7 mouse cellular contexts compared by ENCODE assay signal in the genomic region with DNA sequence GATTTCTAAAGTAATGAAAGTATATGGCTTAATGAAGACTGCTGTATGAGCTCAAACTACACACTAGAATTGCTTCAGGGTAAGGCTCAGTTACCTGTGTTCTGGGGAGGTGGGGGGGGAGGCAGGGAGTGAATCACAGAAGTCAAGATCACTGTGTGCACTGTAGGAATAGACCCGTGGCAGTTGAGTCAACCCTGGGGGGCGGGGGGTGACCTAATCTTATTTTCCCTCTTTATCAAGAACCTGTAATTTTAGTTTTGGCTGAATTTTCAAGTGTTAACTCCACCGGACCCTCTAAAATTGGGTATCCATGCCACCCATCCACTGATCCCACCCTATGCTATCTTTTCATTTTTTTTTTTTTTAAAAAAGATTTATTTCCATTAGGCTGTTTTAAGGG. TPM values are rescaled to one million over a fixed set of nuclear protein-coding genes. Genes with fewer than 3 reads are reported as not detected.
DNase-seq lines count a peak whose midpoint lies in the region; ATAC-seq lines count a peak whose summit lies in the region.

No protein-coding gene starts in this region.

- peak overlapping the region; percentile 79 for H3K4me2 ChIP-seq in liver, embryonic 11.5 days
- H3K4me2 ChIP-seq in forebrain, embryonic 13.5 days, result peak overlapping the region; percentile 84
- H3K4me2 ChIP-seq in limb, embryonic 12.5 days, result peak overlapping the region; percentile 80
- H3K4me2 ChIP-seq in stomach, embryonic 14.5 days (replicated peaks; ENCODE audit: low read depth, low read length), result peak overlapping the region; percentile 78

- H3K9me3 ChIP-seq in liver, embryonic 11.5 days (ENCODE audit: control insufficient read depth, low read length), result no peaks in the 10 kb centered on the region
- H3K9me3 ChIP-seq in forebrain, embryonic 13.5 days (replicated peaks), result no peaks in the 10 kb centered on the region
- H3K9me3 ChIP-seq in limb, embryonic 12.5 days, result no peaks in the 10 kb centered on the region
- no peaks in the 10 kb centered on the region for H3K9me3 ChIP-seq in stomach, embryonic 14.5 days (ENCODE audit: control insufficient read depth, low read depth, low read length)

- peaks cover 2% of the 10 kb centered on the region; the same call in 1 of the 2 replicates for H3K4me1 ChIP-seq in liver, embryonic 11.5 days (replicated peaks; ENCODE audit: control insufficient read depth, insufficient read depth, low read length)
- H3K4me1 ChIP-seq in forebrain, embryonic 13.5 days, result peaks cover 18% of the 10 kb centered on the region
- peaks cover 26% of the 10 kb centered on the region for H3K4me1 ChIP-seq in limb, embryonic 12.5 days (replicated peaks)
- peaks cover 13% of the 10 kb centered on the region for H3K4me1 ChIP-seq in stomach, embryonic 14.5 days (ENCODE audit: control insufficient read depth, insufficient read depth, low read length)

- H3K9ac ChIP-seq in liver, embryonic 11.5 days (ENCODE audit: low read depth, low read length), result no peak overlapping the region
- no peak overlapping the region; the same call in 1 of the 2 replicates for H3K9ac ChIP-seq in forebrain, embryonic 13.5 days
- H3K9ac ChIP-seq in limb, embryonic 12.5 days (replicated peaks), result no peak overlapping the region
- H3K9ac ChIP-seq in stomach, embryonic 14.5 days (replicated peaks; ENCODE audit: low read depth, low read length), result peak overlapping the region; percentile 100; the same call in 1 of the 2 replicates

- DNase-seq in liver, embryonic 11.5 days (ENCODE audit: low spot score), result no peak
- no peak for DNase-seq in liver
- no peak for DNase-seq in right cerebral cortex, postnatal 36 days (ENCODE audit: low spot score in 2 of 2)
- DNase-seq in layer of hippocampus, adult 11-12 months (ENCODE audit: low spot score), result no peak

- H3K36me3 ChIP-seq in liver, embryonic 11.5 days (ENCODE audit: control insufficient read depth, insufficient read depth, low read length), result no peaks in the 10 kb centered on the region
- H3K36me3 ChIP-seq in forebrain, embryonic 13.5 days (ENCODE audit: poor library complexity, severe bottlenecking), result no peaks in the 10 kb centered on the region
- no peaks in the 10 kb centered on the region for H3K36me3 ChIP-seq in limb, embryonic 12.5 days
- no peaks in the 10 kb centered on the region for H3K36me3 ChIP-seq in stomach, embryonic 14.5 days (ENCODE audit: control insufficient read depth, insufficient read depth, low read length)

- 29% methylated on average over 3 of the region's 3 CpGs for WGBS in liver, embryonic 11.5 days
- 31% methylated on average over 3 of the region's 3 CpGs for WGBS in forebrain, embryonic 13.5 days
- 28% methylated on average over 3 of the region's 3 CpGs for WGBS in limb, embryonic 12.5 days
- WGBS in stomach, embryonic 14.5 days, result 27% methylated on average over 3 of the region's 3 CpGs

- H3K27me3 ChIP-seq in liver, embryonic 11.5 days (replicated peaks; ENCODE audit: control insufficient read depth, insufficient read depth, low read length), result peaks cover 36% of the 10 kb centered on the region
- H3K27me3 ChIP-seq in forebrain, embryonic 13.5 days, result no peaks in the 10 kb centered on the region
- H3K27me3 ChIP-seq in limb, embryonic 12.5 days, result no peaks in the 10 kb centered on the region
- H3K27me3 ChIP-seq in stomach, embryonic 14.5 days (ENCODE audit: control insufficient read depth, insufficient read depth, low read length), result no peaks in the 10 kb centered on the region

- no peak overlapping the region for H3K27ac ChIP-seq in liver, embryonic 11.5 days (ENCODE audit: low read depth, low read length)
- no peak overlapping the region for H3K27ac ChIP-seq in forebrain, embryonic 13.5 days
- H3K27ac ChIP-seq in limb, embryonic 12.5 days, result no peak overlapping the region
- 0 out of 2 replicates have a peak overlapping the region, but pooled peaks have one; percentile 100 for H3K27ac ChIP-seq in stomach, embryonic 14.5 days (ENCODE audit: low read length)

- no peak overlapping the region; the same call in 1 of the 2 replicates for H3K4me3 ChIP-seq in liver, embryonic 11.5 days (ENCODE audit: low read depth, low read length)
- H3K4me3 ChIP-seq in forebrain, embryonic 13.5 days, result peak overlapping the region; percentile 93
- peak overlapping the region; percentile 89 for H3K4me3 ChIP-seq in limb, embryonic 12.5 days (replicated peaks)
- peak overlapping the region; percentile 86 for H3K4me3 ChIP-seq in stomach, embryonic 14.5 days (ENCODE audit: low read depth, low read length)

- ATAC-seq in liver, embryonic 11.5 days (replicated peaks; ENCODE audit: low FRiP score), result no peak
- ATAC-seq in forebrain, embryonic 13.5 days, result no peak
- no peak for ATAC-seq in limb, embryonic 12.5 days (ENCODE audit: insufficient number of reproducible peaks, insufficient read depth, low FRiP score, low TSS enrichment, low read depth)
- no peak for ATAC-seq in stomach, embryonic 14.5 days (ENCODE audit: insufficient number of reproducible peaks, insufficient read depth, low FRiP score, low read depth)

RNA-seq across cellular contexts. Expression of a gene that starts 0.9 kb away (rescaled TPM):
- 3.5 and 3.8 TPM in 2 replicates for polyA plus RNA-seq in liver, embryonic 11.5 days (2014; fragmentation: Nextera tagmentation; extraction: Ambion mirVana)
- 10.2 and 10.3 TPM in 2 replicates for polyA plus RNA-seq in forebrain, embryonic 13.5 days (2015; fragmentation: Nextera tagmentation; extraction: Ambion mirVana)
- 13.3 and 13.7 TPM in 2 replicates for polyA plus RNA-seq in limb, embryonic 12.5 days (2016; fragmentation: Nextera tagmentation; extraction: Ambion mirVana)
- 15.2 TPM in 2 replicates for polyA plus RNA-seq in stomach, embryonic 14.5 days (2014; fragmentation: Nextera tagmentation; extraction: Ambion mirVana)
